Mouse (Mus musculus) heart, adult 2 months (tissue): Measurements from ENCODE around the gene Gabrb3. TPM values are rescaled to one million over a fixed set of nuclear protein-coding genes. Genes with fewer than 3 reads are reported as not detected.

Experiments used
- DNase-seq, 2 experiments: peaks; one replicate each; pipeline ENCODE4 v3.0.0; 2021
- H3K27ac ChIP-seq: fragments of 200-600 bp; 2 replicates; pipeline ENCODE4 v1.8.1; 2022
- H3K27me3 ChIP-seq: fragments of 200-500 bp; 2 replicates; pipeline ENCODE4 v1.6.1; 2012; ENCODE audit warnings: mild to moderate bottlenecking, low read length, inconsistent platforms, mixed read lengths; ENCODE audit not compliant: control insufficient read depth, insufficient read depth
- H3K36me3 ChIP-seq: fragments of 200-500 bp; 2 replicates; pipeline ENCODE4 v1.6.1; 2012; ENCODE audit warnings: low read length, inconsistent platforms; ENCODE audit not compliant: control insufficient read depth, insufficient read depth
- H3K4me1 ChIP-seq: fragments of 200-500 bp; 2 replicates; pipeline ENCODE4 v1.6.1; 2011; ENCODE audit warnings: low read length; ENCODE audit not compliant: control insufficient read depth, insufficient read depth
- H3K4me3 ChIP-seq: fragments of 200-600 bp; 2 replicates; pipeline ENCODE4 v1.8.1; 2022
- H3K79me2 ChIP-seq: fragments of 200-500 bp; replicated peaks from 2 replicates; pipeline ENCODE4 v1.6.1; 2012; ENCODE audit warnings: mild to moderate bottlenecking, inconsistent platforms, low read length, moderate library complexity, mixed read lengths; ENCODE audit not compliant: control insufficient read depth, insufficient read depth
- H3K9ac ChIP-seq: fragments of 200-500 bp; 2 replicates; pipeline ENCODE4 v1.6.1; 2012; ENCODE audit warnings: low read depth, mild to moderate bottlenecking, control low read depth, inconsistent platforms, low read length, mixed read lengths
- CTCF ChIP-seq: fragments of 200-600 bp; IDR thresholded peaks from 2 replicates; pipeline ENCODE4 v1.8.1; 2022; ENCODE audit warnings: antibody characterized with exemption, mild to moderate bottlenecking, moderate library complexity
- EP300 ChIP-seq: fragments of 200-500 bp; IDR thresholded peaks from 2 replicates; pipeline ENCODE4 v1.6.1; 2011; ENCODE audit warnings: low read depth, low read length, control low read depth; ENCODE audit not compliant: insufficient read depth
- POLR2A ChIP-seq: fragments of 200-500 bp; IDR thresholded peaks from 2 replicates; pipeline ENCODE4 v1.6.1; 2011; ENCODE audit warnings: mild to moderate bottlenecking, low read depth, low read length, control low read depth; ENCODE audit not compliant: insufficient read depth
- WGBS: fragments of 180-500 bp; shearing (Covaris S2); methylation state at CpG from one replicate; pipeline ENCODE4 v1.1.7; 2018; 5-methylcytosine and 5-hydroxymethylcytosine counted together
- intact Hi-C: fragments of 180-260 bp; cut with DNase I; formaldehyde crosslinking; loops from one replicate; pipeline ENCODE4 v1.15.1; 2025
- long read RNA-seq: library from polyadenylated mRNA; stranded (forward); transcript quantifications from one replicate; pipeline ENCODE4 v2.0.0, GENCODE M21; 2021
- polyA plus RNA-seq: library from polyadenylated mRNA; depleted of rRNA; stranded (reverse); fragments of >200 nt; gene quantifications from 2 replicates; pipeline ENCODE4 v1.2.3, GENCODE M21; 2012; rRNA removed
- total RNA-seq, 2 experiments: library from RNA; stranded (reverse); gene quantifications; 2 replicates each; pipeline ENCODE4 v1.2.3; 2021

Gabrb3 gene
- total RNA-seq: under 1 TPM; 0.37 to 0.50 TPM
- polyA plus RNA-seq: 0.04 and 0.20 TPM in 2 replicates
- long read RNA-seq: 0 reads

- Histone ChIP-seq H3K4me3 (no peak within 1 kb of the TSS), H3K36me3 (no peaks in the 10 kb centered on the region), H3K27me3 (no peaks in the 10 kb centered on the region), H3K27ac (no peak within 1 kb of the TSS), H3K9ac (no peak within 1 kb of the TSS), H3K79me2 (no peaks in the 10 kb centered on the region), H3K4me1 (no peaks in the 10 kb centered on the region)
- no peak for DNase-seq
- intact Hi-C loops: no loop called here
- no peak for TF ChIP-seq EP300
- no peak for TF ChIP-seq POLR2A
- TF ChIP-seq CTCF: no peak
- WGBS: 74% methylated on average over 2 of the region's 2 CpGs
Observed at GRCm38 (mm10) chr7:57419392-57419791, at the start of gene Gabrb3. Gene Gabrb3, plus strand, starts transcription at chr7:57419692.

DNA sequence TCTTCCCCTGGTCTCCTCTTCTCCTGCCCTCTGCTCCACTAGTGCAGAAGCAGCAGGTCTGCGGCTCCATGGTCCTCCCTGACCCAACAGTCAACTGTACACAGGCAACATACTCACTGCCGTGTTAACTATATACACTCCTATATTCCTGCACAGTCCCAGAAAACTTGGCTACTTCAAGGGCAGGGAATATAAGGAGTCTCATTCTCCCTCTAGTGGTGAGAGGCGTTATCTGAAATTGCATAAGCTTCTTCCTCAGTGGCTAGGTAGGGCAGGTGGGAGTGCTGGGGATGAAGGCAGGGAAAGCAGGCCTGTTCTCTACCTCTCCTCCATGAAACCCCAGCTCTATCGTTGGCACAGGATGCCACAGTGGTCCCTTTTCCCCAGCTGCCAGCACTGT is 35.4 kb upstream of the Gabrb3 start:
- no peak overlapping the region for H3K9ac ChIP-seq
- WGBS: 24% methylated on average over 4 of the region's 4 CpGs
- H3K4me1 ChIP-seq: no peaks in the 10 kb centered on the region
- intact Hi-C loops: loop anchor here (10.0 kb wide), 1 partner anchor 309 kb away; no protein-coding TSS in a partner anchor
- H3K79me2 ChIP-seq: no peaks in the 10 kb centered on the region
- H3K27me3 ChIP-seq: no peaks in the 10 kb centered on the region
- TF ChIP-seq CTCF: peak; percentile 72
- no peak for TF ChIP-seq POLR2A
- H3K36me3 ChIP-seq: no peaks in the 10 kb centered on the region
- no peak for DNase-seq
- H3K27ac ChIP-seq: no peak overlapping the region
- no peak overlapping the region for H3K4me3 ChIP-seq

DNA sequence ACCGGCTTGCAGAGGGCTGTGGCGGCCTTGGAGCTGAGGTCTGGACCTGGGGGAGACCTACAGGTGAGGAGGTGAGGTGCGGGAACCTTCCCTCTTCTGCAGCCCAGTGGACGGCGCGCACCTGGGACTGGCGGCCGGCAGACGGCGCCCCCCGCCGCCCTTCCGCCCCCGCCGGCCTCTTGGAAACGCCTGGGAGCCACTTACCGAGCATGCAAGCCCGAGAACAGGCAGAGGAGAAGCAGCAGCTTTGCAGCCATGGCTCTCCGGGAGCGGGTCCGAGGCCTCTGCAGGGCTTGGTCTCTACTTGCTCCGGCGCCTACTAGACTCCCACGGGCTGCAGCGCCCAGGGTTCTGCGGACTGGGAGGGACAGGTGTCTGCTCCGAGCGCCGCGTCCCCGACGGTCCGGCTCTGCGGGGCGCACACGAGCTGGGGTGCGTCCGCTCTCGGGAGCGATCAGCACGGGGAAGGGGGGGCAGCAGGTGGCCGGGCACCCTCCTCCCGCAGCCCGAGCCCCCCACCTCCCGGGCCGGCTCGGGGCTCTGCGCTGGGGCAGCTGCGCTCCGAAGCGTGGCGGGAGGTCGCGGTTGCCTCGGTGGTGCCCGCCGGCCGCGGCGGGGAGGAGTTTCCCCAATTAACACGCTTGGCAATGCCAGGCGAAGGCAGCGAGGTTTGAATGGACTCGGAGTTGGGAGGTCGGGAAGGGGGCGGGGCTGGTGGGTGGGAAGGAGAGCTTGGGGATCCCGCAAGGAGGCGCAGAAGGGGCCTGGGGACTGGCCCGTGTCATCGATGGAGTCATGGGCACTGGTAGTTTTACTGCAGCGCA is 32.8 kb upstream of the Gabrb3 start, which contains the start of gene Gabrg3:
Gene Gabrg3 (minus strand): TSS at position 672 of the 824 bp plus-strand sequence.
- H3K27me3 ChIP-seq: no peaks in the 10 kb centered on the region
- H3K79me2 ChIP-seq: no peaks in the 10 kb centered on the region
- no peaks in the 10 kb centered on the region for H3K36me3 ChIP-seq
- no peak within 1 kb of the TSS for H3K27ac ChIP-seq
- no peaks in the 10 kb centered on the region for H3K4me1 ChIP-seq
- TF ChIP-seq EP300 (no peak), CTCF (no peak), POLR2A (no peak)
- DNase-seq: peak in 1 of 2 experiments; percentile 16
- H3K4me3 ChIP-seq: peak within 1 kb of the TSS; percentile 20; the same call in 1 of the 2 replicates
- intact Hi-C loops: loop anchor here (10.0 kb wide), 1 partner anchor 312 kb away; no protein-coding TSS in a partner anchor
- H3K9ac ChIP-seq: peak within 1 kb of the TSS; percentile 35; the same call in 1 of the 2 replicates
- 2% methylated on average over 65 of the region's 71 CpGs for WGBS

DNA sequence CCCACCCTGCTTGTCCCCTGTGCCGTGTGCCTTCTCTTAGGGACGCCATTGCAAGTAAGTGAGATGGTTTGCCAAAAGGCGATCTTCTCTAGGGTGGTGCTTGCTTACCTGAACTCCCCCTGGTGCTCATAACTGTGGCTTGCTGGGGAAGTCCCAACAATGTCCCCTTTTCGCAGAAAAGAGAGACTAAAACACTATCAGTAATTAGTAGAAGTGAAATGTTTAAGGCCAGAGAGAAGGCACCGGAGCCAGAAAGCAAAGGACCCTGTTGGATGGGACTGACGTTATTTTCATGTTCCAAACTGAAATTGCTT is 32.2 kb upstream of the Gabrb3 start:
- TF ChIP-seq EP300 (no peak), POLR2A (no peak), CTCF (no peak)
- DNase-seq: no peak
- WGBS: 23% methylated on average over 6 of the region's 6 CpGs
- intact Hi-C loops: loop anchor here (10.0 kb wide), 1 partner anchor 312 kb away; no protein-coding TSS in a partner anchor
- no peak overlapping the region for H3K27ac ChIP-seq
- no peaks in the 10 kb centered on the region for H3K36me3 ChIP-seq
- H3K79me2 ChIP-seq: no peaks in the 10 kb centered on the region
- no peaks in the 10 kb centered on the region for H3K4me1 ChIP-seq
- H3K4me3 ChIP-seq: no peak overlapping the region; the same call in 1 of the 2 replicates
- no peaks in the 10 kb centered on the region for H3K27me3 ChIP-seq
- no peak overlapping the region for H3K9ac ChIP-seq

GRCm38 (mm10) chr7:57390046-57390445 is 29.4 kb upstream of the Gabrb3 start:
- no peak for DNase-seq
- H3K9ac ChIP-seq: no peak overlapping the region
- H3K79me2 ChIP-seq: no peaks in the 10 kb centered on the region
- H3K27me3 ChIP-seq: no peaks in the 10 kb centered on the region
- TF ChIP-seq POLR2A: no peak
- TF ChIP-seq CTCF: no peak
- no peak for TF ChIP-seq EP300
- H3K4me1 ChIP-seq: no peaks in the 10 kb centered on the region
- H3K36me3 ChIP-seq: no peaks in the 10 kb centered on the region
- no peak overlapping the region for H3K27ac ChIP-seq
- intact Hi-C loops: no loop called here
- no peak overlapping the region for H3K4me3 ChIP-seq
- 41% methylated on average over 4 of the region's 4 CpGs for WGBS

- Histone ChIP-seq H3K27me3 (no peaks in the 10 kb centered on the region), H3K79me2 (no peaks in the 10 kb centered on the region), H3K4me3 (no peak overlapping the region), H3K36me3 (no peaks in the 10 kb centered on the region), H3K27ac (no peak overlapping the region), H3K9ac (no peak overlapping the region), H3K4me1 (no peaks in the 10 kb centered on the region)
- DNase-seq: peak in 1 of 2 experiments; percentile 28
- intact Hi-C loops: no loop called here
- 42% methylated on average over 4 of the region's 4 CpGs for WGBS
- TF ChIP-seq POLR2A (no peak), CTCF (no peak), EP300 (no peak)
Observed at GRCm38 (mm10) chr7:57393551-57393950, 25.9 kb upstream of the Gabrb3 start.
